Mouse (Mus musculus) heart, adult 2 months (tissue): ENCODE measurements around the gene Camkmt.

Source experiments
- CTCF ChIP-seq: fragments of 200-600 bp; IDR thresholded peaks from 2 replicates; pipeline ENCODE4 v1.8.1; 2022; ENCODE audit warnings: antibody characterized with exemption, mild to moderate bottlenecking, moderate library complexity
- EP300 ChIP-seq: fragments of 200-500 bp; IDR thresholded peaks from 2 replicates; pipeline ENCODE4 v1.6.1; 2011; ENCODE audit warnings: low read depth, low read length, control low read depth; ENCODE audit not compliant: insufficient read depth

DNA sequence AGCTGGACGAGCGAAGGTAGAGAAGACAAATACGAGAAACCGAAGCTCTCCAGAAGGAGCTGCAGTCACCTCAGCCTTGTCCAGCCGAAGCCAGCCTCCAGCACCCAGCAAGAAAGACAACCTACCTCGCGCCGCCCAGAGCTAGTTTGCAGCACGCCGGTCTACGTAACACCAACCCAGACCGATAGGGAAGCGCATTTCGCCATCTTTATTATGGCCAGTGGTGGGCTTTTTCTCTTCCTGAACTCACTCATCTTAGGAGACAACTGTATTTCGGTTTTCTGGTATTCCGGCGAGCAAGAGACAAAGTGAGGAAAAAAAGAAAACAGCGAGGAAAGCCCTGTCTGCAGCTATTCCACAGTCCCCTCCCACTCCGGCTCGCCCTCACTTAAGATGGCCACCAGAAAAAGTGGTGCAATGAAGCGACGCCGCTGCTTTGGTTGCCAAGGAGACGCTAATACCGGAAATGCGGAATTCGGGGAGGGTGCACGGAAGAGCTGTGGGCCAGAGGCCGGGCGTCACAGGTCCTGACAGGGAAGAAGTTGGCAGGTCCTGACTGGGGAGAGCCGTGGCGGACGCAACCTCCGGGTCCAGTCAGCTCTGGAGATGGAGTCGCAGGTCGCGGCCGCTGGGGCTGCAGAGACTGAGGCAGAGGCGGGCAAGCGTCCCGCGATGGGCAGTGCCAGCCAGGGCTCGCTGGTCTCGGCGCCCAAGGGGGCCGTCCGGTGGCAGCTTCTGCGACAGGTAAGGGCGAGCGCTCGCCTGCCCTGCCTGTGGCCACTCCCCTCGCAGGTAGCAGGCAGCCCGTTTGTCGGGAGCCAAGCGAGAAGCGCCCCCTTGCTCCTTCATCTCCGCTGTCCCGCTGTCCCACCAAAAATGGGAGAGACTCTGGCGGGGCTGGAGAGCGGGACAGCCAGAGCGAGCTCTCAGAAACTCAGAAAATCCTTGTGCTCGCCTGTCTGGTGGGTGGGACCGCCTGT, at the start of gene Camkmt, which contains the start of gene Prepl:
- TF ChIP-seq CTCF (peak; percentile 35), EP300 (peak; percentile 59; the same call in 1 of the 2 replicates)
